Mouse (Mus musculus) megakaryocyte, embryonic 14.5 days (primary cell): Measurements from ENCODE around the gene Ywhae.

Experiments
- FLI1 ChIP-seq: IDR thresholded peaks from 2 replicates; pipeline ENCODE4 v1.6.1; 2012; ENCODE audit warnings: low read length, inconsistent platforms, mixed read lengths
- GATA1 ChIP-seq: IDR thresholded peaks from 3 replicates; pipeline ENCODE4 v1.6.1; 2012; ENCODE audit warnings: mixed read lengths, low read length, inconsistent platforms, borderline replicate concordance

- no peak for TF ChIP-seq GATA1
- no peak for TF ChIP-seq FLI1
Measured at GRCm38 (mm10) chr11:75792535-75792934, 59.9 kb downstream of the Ywhae start.
